Mouse (Mus musculus) gastrocnemius, postnatal 14 days (tissue): Measurements from ENCODE around the gene Gm28308. TPM values are rescaled to one million over a fixed set of nuclear protein-coding genes. Genes with fewer than 3 reads are reported as not detected.

Experiments
- DNase-seq: peaks from one replicate; pipeline ENCODE4 v3.0.0; 2021; ENCODE audit warnings: mixed read lengths
- intact Hi-C: fragments of 180-260 bp; cut with DNase I; formaldehyde crosslinking; loops from one replicate; pipeline ENCODE4 v1.15.1; 2025; ENCODE audit warnings: low total_unique reads
- long read RNA-seq, 2 experiments: library from polyadenylated mRNA; stranded (forward); transcript quantifications; one replicate each; pipeline ENCODE4 v2.0.0; 2021
- total RNA-seq, 2 experiments: library from RNA; stranded (reverse); gene quantifications; 2 replicates each; pipeline ENCODE4 v1.2.3; 2021

The Gm28308 gene
- total RNA-seq: under 1 TPM in 1 of 2 experiments, not detected in 1; 0.51 TPM
- long read RNA-seq, experiment 1: 0 reads
- long read RNA-seq, experiment 2: 0 reads

- DNase-seq: peak; percentile 76
- intact Hi-C loops: no loop called here
Measured at GRCm38 (mm10) chr6:52213119-52213986, at the start of gene Gm28308, which contains the start of gene Hoxa3. Gm28308 (minus strand) TSS chr6:52213339. Hoxa3 (minus strand) TSS chr6:52213336.

- no peak for DNase-seq
- intact Hi-C loops: no loop called here
Measured at GRCm38 (mm10) chr6:52262463-52263320, 49.6 kb upstream of the Gm28308 start.

GRCm38 (mm10) chr6:52261751-52262462 lies 48.8 kb upstream of the Gm28308 start:
- no peak for DNase-seq
- intact Hi-C loops: no loop called here

GRCm38 (mm10) chr6:52260654-52261575 lies 47.8 kb upstream of the Gm28308 start, which contains the start of gene Hoxa13:
Hoxa13 (minus strand) TSS chr6:52260880.
- intact Hi-C loops: no loop called here
- no peak for DNase-seq

- no peak for DNase-seq
- intact Hi-C loops: loop anchor here (5.0 to 10.0 kb wide), 2 partner anchors 575 to 657 kb away; no protein-coding TSS in a partner anchor
Measured at GRCm38 (mm10) chr6:52259811-52260261, 46.7 kb upstream of the Gm28308 start.

GRCm38 (mm10) chr6:52259081-52259790 lies 46.1 kb upstream of the Gm28308 start:
- no peak for DNase-seq
- intact Hi-C loops: loop anchor here (5.0 to 10.0 kb wide), 2 partner anchors 576 to 658 kb away; no protein-coding TSS in a partner anchor

GRCm38 (mm10) chr6:52256956-52257355 lies 43.8 kb upstream of the Gm28308 start:
- intact Hi-C loops: loop anchor here (5.0 to 10.0 kb wide), 2 partner anchors 578 to 660 kb away; no protein-coding TSS in a partner anchor
- peak; percentile 77 for DNase-seq

GRCm38 (mm10) chr6:52253511-52254500 lies 40.7 kb upstream of the Gm28308 start:
- DNase-seq: no peak
- intact Hi-C loops: loop anchor here (10.0 kb wide), 1 partner anchor 581 kb away; no protein-coding TSS in a partner anchor

GRCm38 (mm10) chr6:52252775-52253376 lies 39.7 kb upstream of the Gm28308 start:
- DNase-seq: no peak
- intact Hi-C loops: loop anchor here (10.0 kb wide), 1 partner anchor 582 kb away; no protein-coding TSS in a partner anchor

- no peak for DNase-seq
- intact Hi-C loops: loop anchor here (10.0 kb wide), 1 partner anchor 583 kb away; no protein-coding TSS in a partner anchor
Measured at GRCm38 (mm10) chr6:52252016-52252774, 39.1 kb upstream of the Gm28308 start.

GRCm38 (mm10) chr6:52251177-52251879 lies 38.2 kb upstream of the Gm28308 start:
- intact Hi-C loops: loop anchor here (10.0 kb wide), 1 partner anchor 583 kb away; no protein-coding TSS in a partner anchor
- no peak for DNase-seq

- DNase-seq: no peak
- intact Hi-C loops: loop anchor here (10.0 kb wide), 1 partner anchor 585 kb away; no protein-coding TSS in a partner anchor
Measured at GRCm38 (mm10) chr6:52249826-52250225, 36.7 kb upstream of the Gm28308 start.

- intact Hi-C loops: no loop called here
Measured at GRCm38 (mm10) chr6:52249415-52249738, 36.2 kb upstream of the Gm28308 start.

GRCm38 (mm10) chr6:52248638-52249414 lies 35.7 kb upstream of the Gm28308 start:
- intact Hi-C loops: no loop called here
- no peak for DNase-seq

More at GRCm38 (mm10) chr6:52249415-52249738, 36.2 kb upstream of the Gm28308 start:
- peak; percentile 8 for DNase-seq
